13 mouse cellular contexts compared by ENCODE assay signal in genomic region chr11:57013464-57014190, GRCm38 (mm10). TPM values are rescaled to one million over a fixed set of nuclear protein-coding genes. Genes with fewer than 3 reads are reported as not detected.
DNase-seq lines count a peak whose midpoint lies in the region; ATAC-seq and TF ChIP-seq lines count a peak whose summit lies in the region.
"Had no signal": no experiment of that assay in that cellular context is flagged by ENCODE, and none has a peak within 500 bp of the region (broad histone marks: within the 10 kb centered on the region; RNA-seq: fewer than 3 reads in every experiment).

No protein-coding gene starts in this region.

- no peak for TF ChIP-seq CTCF in cerebellum, adult 2 months (IDR thresholded peaks at IDR 0.05; ENCODE audit: borderline replicate concordance, insufficient read depth, low read depth, low read length)
- no peak for TF ChIP-seq CTCF in stomach, postnatal 0 days (IDR thresholded peaks at IDR 0.05; ENCODE audit: low read depth)

- TF ChIP-seq EP300 in stomach, postnatal 0 days (optimal IDR thresholded peaks at IDR 0.05), result no peak

- TF ChIP-seq POLR2A in cerebellum, adult 2 months (IDR thresholded peaks at IDR 0.05; ENCODE audit: borderline replicate concordance, insufficient read depth, low read length), result no peak

- ATAC-seq in hindbrain, embryonic 13.5 days (ENCODE audit: low FRiP score), result no peak
- ATAC-seq in hindbrain, embryonic 11.5 days (ENCODE audit: low FRiP score), result no peak
- ATAC-seq in embryonic facial prominence, embryonic 14.5 days (ENCODE audit: low read depth), result 0 out of 2 replicates have a peak, but pooled peaks have one; percentile 12
- no peak for ATAC-seq in midbrain, embryonic 15.5 days (replicated peaks)
- no peak for ATAC-seq in stomach, postnatal 0 days (ENCODE audit: low FRiP score, low TSS enrichment)

- no peaks in the 10 kb centered on the region for H3K4me1 ChIP-seq in cerebellum, adult 2 months (ENCODE audit: control insufficient read depth, insufficient read depth, low read length)
- H3K4me1 ChIP-seq in hindbrain, embryonic 13.5 days (replicated peaks), result peaks cover 40% of the 10 kb centered on the region
- no peaks in the 10 kb centered on the region for H3K4me1 ChIP-seq in hindbrain, embryonic 11.5 days (replicated peaks; ENCODE audit: control insufficient read depth, insufficient read depth, low read length)
- peaks cover 3% of the 10 kb centered on the region; the same call in 1 of the 2 replicates for H3K4me1 ChIP-seq in embryonic facial prominence, embryonic 14.5 days (ENCODE audit: control insufficient read depth, insufficient read depth, low read length)
- peaks cover 25% of the 10 kb centered on the region for H3K4me1 ChIP-seq in midbrain, embryonic 15.5 days
- H3K4me1 ChIP-seq in stomach, postnatal 0 days (replicated peaks; ENCODE audit: control insufficient read depth, insufficient read depth), result no peaks in the 10 kb centered on the region

- H3K36me3 ChIP-seq in hindbrain, embryonic 13.5 days, result no peaks in the 10 kb centered on the region
- H3K36me3 ChIP-seq in hindbrain, embryonic 11.5 days (ENCODE audit: control insufficient read depth, insufficient read depth, low read length), result no peaks in the 10 kb centered on the region
- H3K36me3 ChIP-seq in embryonic facial prominence, embryonic 14.5 days (ENCODE audit: control insufficient read depth, insufficient read depth, low read length), result no peaks in the 10 kb centered on the region
- H3K36me3 ChIP-seq in midbrain, embryonic 15.5 days (replicated peaks), result no peaks in the 10 kb centered on the region
- no peaks in the 10 kb centered on the region for H3K36me3 ChIP-seq in stomach, postnatal 0 days (ENCODE audit: control insufficient read depth, insufficient read depth, low read length)

- WGBS in cerebellum, adult 2 months, result 84% methylated on average over 9 of the region's 9 CpGs
- WGBS in hindbrain, embryonic 13.5 days, result 74% methylated on average over 9 of the region's 9 CpGs
- 75% methylated on average over 9 of the region's 9 CpGs for WGBS in hindbrain, embryonic 11.5 days
- 51% methylated on average over 9 of the region's 9 CpGs for WGBS in embryonic facial prominence, embryonic 14.5 days
- 67% methylated on average over 9 of the region's 9 CpGs for WGBS in midbrain, embryonic 15.5 days
- WGBS in stomach, postnatal 0 days, result 60% methylated on average over 9 of the region's 9 CpGs

- H3K27ac ChIP-seq in cerebellum, adult 2 months (ENCODE audit: insufficient read depth, low read length), result no peak overlapping the region
- H3K27ac ChIP-seq in hindbrain, embryonic 13.5 days, result no peak overlapping the region
- H3K27ac ChIP-seq in hindbrain, embryonic 11.5 days (ENCODE audit: low read depth, low read length), result no peak overlapping the region
- no peak overlapping the region for H3K27ac ChIP-seq in embryonic facial prominence, embryonic 14.5 days (replicated peaks; ENCODE audit: low read depth, low read length)
- H3K27ac ChIP-seq in midbrain, embryonic 15.5 days, result no peak overlapping the region
- no peak overlapping the region for H3K27ac ChIP-seq in stomach, postnatal 0 days (replicated peaks)

- peak overlapping the region; percentile 58 for H3K4me2 ChIP-seq in hindbrain, embryonic 13.5 days
- no peak overlapping the region for H3K4me2 ChIP-seq in hindbrain, embryonic 11.5 days (replicated peaks; ENCODE audit: low read depth, low read length)
- H3K4me2 ChIP-seq in embryonic facial prominence, embryonic 14.5 days (ENCODE audit: low read depth, low read length), result peak overlapping the region; percentile 50; the same call in 1 of the 2 replicates
- peak overlapping the region; percentile 53 for H3K4me2 ChIP-seq in midbrain, embryonic 15.5 days
- H3K4me2 ChIP-seq in stomach, postnatal 0 days (replicated peaks; ENCODE audit: low read depth), result no peak overlapping the region

- H3K4me3 ChIP-seq in cerebellum, adult 2 months (replicated peaks; ENCODE audit: insufficient read depth, low read depth, low read length), result peak overlapping the region; percentile 21
- H3K4me3 ChIP-seq in hindbrain, embryonic 13.5 days, result peak overlapping the region; percentile 45
- no peak overlapping the region for H3K4me3 ChIP-seq in hindbrain, embryonic 11.5 days (ENCODE audit: low read depth, low read length)
- no peak overlapping the region for H3K4me3 ChIP-seq in embryonic facial prominence, embryonic 14.5 days (ENCODE audit: low read depth, low read length)
- H3K4me3 ChIP-seq in midbrain, embryonic 15.5 days, result peak overlapping the region; percentile 54
- H3K4me3 ChIP-seq in stomach, postnatal 0 days (ENCODE audit: low read depth, low read length), result no peak overlapping the region

- no peaks in the 10 kb centered on the region for H3K9me3 ChIP-seq in hindbrain, embryonic 13.5 days
- H3K9me3 ChIP-seq in hindbrain, embryonic 11.5 days (ENCODE audit: control insufficient read depth, low read length), result no peaks in the 10 kb centered on the region
- H3K9me3 ChIP-seq in embryonic facial prominence, embryonic 14.5 days (ENCODE audit: control insufficient read depth, low read length), result no peaks in the 10 kb centered on the region
- no peaks in the 10 kb centered on the region for H3K9me3 ChIP-seq in midbrain, embryonic 15.5 days
- no peaks in the 10 kb centered on the region for H3K9me3 ChIP-seq in stomach, postnatal 0 days (ENCODE audit: control insufficient read depth, low read length)

- H3K9ac ChIP-seq in hindbrain, embryonic 13.5 days, result peak overlapping the region; percentile 70; the same call in 1 of the 2 replicates
- H3K9ac ChIP-seq in hindbrain, embryonic 11.5 days (ENCODE audit: low read depth, low read length), result no peak overlapping the region
- no peak overlapping the region; the same call in 1 of the 2 replicates for H3K9ac ChIP-seq in embryonic facial prominence, embryonic 14.5 days (ENCODE audit: low read depth, low read length)
- H3K9ac ChIP-seq in midbrain, embryonic 15.5 days, result peak overlapping the region; percentile 4; the same call in 1 of the 2 replicates
- no peak overlapping the region for H3K9ac ChIP-seq in stomach, postnatal 0 days (ENCODE audit: low read length)

- no peak for DNase-seq in cerebellum, adult 2 months
- DNase-seq in cerebellum, postnatal 10 days, result no peak
- DNase-seq in hindbrain, embryonic 11.5 days (ENCODE audit: low spot score), result no peak
- no peak for DNase-seq in embryonic facial prominence, embryonic 14.5 days (ENCODE audit: low spot score)
- no peak for DNase-seq in stomach, postnatal 0 days (ENCODE audit: low spot score)
- no peak for DNase-seq in gastrocnemius, adult 18-20 months (ENCODE audit: low spot score)
- DNase-seq: adrenal gland, postnatal 25 days; heart, postnatal 14 days; kidney, adult 18-20 months; lung, adult 18-20 months; spleen, adult 18-20 months had no signal

- H3K27me3 ChIP-seq in cerebellum, adult 2 months (ENCODE audit: control insufficient read depth, insufficient read depth, low read length), result no peaks in the 10 kb centered on the region; the same call in 1 of the 2 replicates
- 0 out of 2 replicates have a peak, but pooled peaks cover 9% of the 10 kb centered on the region for H3K27me3 ChIP-seq in hindbrain, embryonic 13.5 days
- H3K27me3 ChIP-seq in hindbrain, embryonic 11.5 days (ENCODE audit: control insufficient read depth, insufficient read depth, low read length), result no peaks in the 10 kb centered on the region
- peaks cover 10% of the 10 kb centered on the region; the same call in 1 of the 2 replicates for H3K27me3 ChIP-seq in embryonic facial prominence, embryonic 14.5 days (replicated peaks; ENCODE audit: control insufficient read depth, insufficient read depth, low read length)
- H3K27me3 ChIP-seq in midbrain, embryonic 15.5 days (replicated peaks), result no peaks in the 10 kb centered on the region
- H3K27me3 ChIP-seq in stomach, postnatal 0 days (ENCODE audit: control insufficient read depth, insufficient read depth, low read length), result no peaks in the 10 kb centered on the region

RNA-seq across cellular contexts. Expression of gene Gria1, which starts 2.4 kb away (rescaled TPM):
- 135 and 150 TPM in 2 replicates for polyA plus RNA-seq in cerebellum, adult 2 months (2012; rRNA removed)
- polyA plus RNA-seq in hindbrain, embryonic 13.5 days (2015; fragmentation: Nextera tagmentation; extraction: Ambion mirVana), result 26.5 and 29.4 TPM in 2 replicates
- polyA plus RNA-seq in hindbrain, embryonic 11.5 days (2014; fragmentation: Nextera tagmentation; extraction: Ambion mirVana), result 2.1 and 2.8 TPM in 2 replicates
- polyA plus RNA-seq in embryonic facial prominence, embryonic 14.5 days (2014; fragmentation: Nextera tagmentation; extraction: Ambion mirVana), result 2.5 and 3.7 TPM in 2 replicates
- 48.1 and 53.3 TPM in 2 replicates for polyA plus RNA-seq in midbrain, embryonic 15.5 days (2015; fragmentation: Nextera tagmentation; extraction: Ambion mirVana)
- 0.63 and 0.91 TPM in 2 replicates for polyA plus RNA-seq in stomach, postnatal 0 days (2015; fragmentation: Nextera tagmentation; extraction: Ambion mirVana)
- under 1 TPM in 1 of 2 experiments, not detected in 1; 0.05 TPM for total RNA-seq in gastrocnemius, adult 18-20 months (2021)

Comparison
In these comparisons a context has a peak if more than half of its experiments do, and no peak if none do; other contexts are left out.
1. H3K4me3 ChIP-seq: peak in cerebellum, adult 2 months (single experiment), hindbrain, embryonic 13.5 days (single experiment) and midbrain, embryonic 15.5 days (single experiment); none in hindbrain, embryonic 11.5 days (single experiment), embryonic facial prominence, embryonic 14.5 days (single experiment) and stomach, postnatal 0 days (single experiment).
2. H3K4me2 ChIP-seq: peak in hindbrain, embryonic 13.5 days (single experiment), embryonic facial prominence, embryonic 14.5 days (single experiment) and midbrain, embryonic 15.5 days (single experiment); none in hindbrain, embryonic 11.5 days (single experiment) and stomach, postnatal 0 days (single experiment).
3. H3K9ac ChIP-seq: peak in hindbrain, embryonic 13.5 days (single experiment) and midbrain, embryonic 15.5 days (single experiment); none in hindbrain, embryonic 11.5 days (single experiment), embryonic facial prominence, embryonic 14.5 days (single experiment) and stomach, postnatal 0 days (single experiment).